Mouse (Mus musculus) heart, embryonic 14.5 days (tissue): ENCODE results near the gene Mylk2. TPM values are rescaled to one million over a fixed set of nuclear protein-coding genes. Genes with fewer than 3 reads are reported as not detected.

Experiments
- ATAC-seq: fragments of 200-750 bp; cut with Nextera tagmentation; 2 replicates; pipeline ENCODE4 v1.8.0; 2017; ENCODE audit warnings: low read depth, moderate TSS enrichment; ENCODE audit not compliant: insufficient number of reproducible peaks, insufficient read depth, low FRiP score
- H3K27ac ChIP-seq, 2 experiments: fragments of 200-500 bp in 1 of 2; fragments of 300-500 bp in 1 of 2; sonication (generic) in 1 of 2; replicated peaks in 1 of 2; 2 replicates each; pipeline ENCODE4 v1.5.1; 2012 to 2014; ENCODE audit warnings: low read depth in 2 of 2, low read length in 2 of 2, control low read depth in 1 of 2, mild to moderate bottlenecking in 1 of 2, mixed read lengths in 1 of 2; ENCODE audit not compliant: control insufficient read depth in 1 of 2, insufficient read depth in 1 of 2
- H3K27me3 ChIP-seq: fragments of 300-500 bp; sonication (generic); 2 replicates; pipeline ENCODE4 v1.6.1; 2014; ENCODE audit warnings: mild to moderate bottlenecking, low read length, control low read depth; ENCODE audit not compliant: control insufficient read depth, insufficient read depth
- H3K36me3 ChIP-seq: fragments of 300-500 bp; sonication (generic); 2 replicates; pipeline ENCODE4 v1.6.1; 2014; ENCODE audit warnings: mild to moderate bottlenecking, control low read depth, low read length, mixed read lengths; ENCODE audit not compliant: control insufficient read depth, insufficient read depth
- H3K4me1 ChIP-seq, 2 experiments: fragments of 200-500 bp in 1 of 2; fragments of 300-500 bp in 1 of 2; sonication (generic) in 1 of 2; 2 replicates each; pipeline ENCODE4 v1.6.1; 2012 to 2014; ENCODE audit warnings: low read length in 2 of 2, control low read depth in 1 of 2, mixed read lengths in 1 of 2; ENCODE audit not compliant: control insufficient read depth in 2 of 2, insufficient read depth in 2 of 2
- H3K4me2 ChIP-seq: fragments of 300-500 bp; sonication (generic); 2 replicates; pipeline ENCODE4 v1.6.1; 2014; ENCODE audit warnings: mild to moderate bottlenecking, low read length
- H3K4me3 ChIP-seq, 2 experiments: fragments of 200-500 bp in 1 of 2; fragments of 300-500 bp in 1 of 2; sonication (generic) in 1 of 2; 2 replicates each; pipeline ENCODE4 v1.5.1; 2012 to 2014; ENCODE audit warnings: low read length in 2 of 2, mild to moderate bottlenecking in 2 of 2, control low read depth in 1 of 2, low read depth in 1 of 2, moderate library complexity in 1 of 2; ENCODE audit not compliant: control insufficient read depth in 1 of 2, insufficient read depth in 1 of 2
- H3K9ac ChIP-seq: fragments of 300-500 bp; sonication (generic); 2 replicates; pipeline ENCODE4 v1.6.1; 2014; ENCODE audit warnings: mild to moderate bottlenecking, low read length
- H3K9me3 ChIP-seq: fragments of 300-500 bp; sonication (generic); 2 replicates; pipeline ENCODE4 v1.6.1; 2016; ENCODE audit warnings: low read length, control low read depth; ENCODE audit not compliant: control insufficient read depth
- WGBS: fragments of 180-500 bp; shearing (Covaris S2); extraction: QIAGEN DNeasy Blood & Tissue Kit; methylation state at CpG from one replicate; pipeline ENCODE4 v1.1.7; 2014; 5-methylcytosine and 5-hydroxymethylcytosine counted together
- polyA plus RNA-seq: library from polyadenylated mRNA; unstranded; fragments of >200 nt; fragmentation: Nextera tagmentation; extraction: Ambion mirVana; gene quantifications from 2 replicates; pipeline ENCODE4 v1.2.1, GENCODE M21; 2014

Gene Mylk2
- polyA plus RNA-seq = not detected in 2 replicates

DNA sequence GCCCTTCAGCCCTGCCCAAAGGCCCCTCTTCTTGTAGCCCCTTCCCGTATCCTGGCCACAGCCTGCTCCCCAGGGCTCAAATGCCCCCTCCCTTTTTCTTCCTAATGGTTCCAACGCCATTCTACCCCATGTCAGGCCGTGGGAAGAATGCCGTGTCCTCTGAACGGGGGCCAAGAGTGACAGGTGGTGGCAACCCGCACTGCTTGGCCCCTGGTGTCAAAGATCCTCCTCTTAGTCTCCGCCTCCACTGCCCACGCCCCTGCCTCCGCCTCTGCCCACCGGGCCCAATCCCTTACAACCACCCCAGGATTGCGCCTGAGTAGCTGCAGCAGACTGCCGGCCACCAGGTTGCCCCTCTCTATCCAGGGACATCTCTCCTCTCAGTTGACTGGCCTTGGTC, at the start of gene Mylk2:
Mylk2 (plus strand) TSS at position 322 of the 400 bp plus-strand sequence.
- no peak within 1 kb of the TSS for H3K9ac ChIP-seq
- no peak for ATAC-seq
- no peak within 1 kb of the TSS for H3K4me3 ChIP-seq
- no peaks in the 10 kb centered on the region for H3K9me3 ChIP-seq
- no peak within 1 kb of the TSS for H3K27ac ChIP-seq
- 27% methylated on average over 12 of the region's 12 CpGs for WGBS
- H3K36me3 ChIP-seq = no peaks in the 10 kb centered on the region
- H3K4me1 ChIP-seq = peaks cover 18 to 19% of the 10 kb centered on the region in 2 experiments
- peaks cover 36% of the 10 kb centered on the region for H3K27me3 ChIP-seq
- no peak within 1 kb of the TSS for H3K4me2 ChIP-seq

DNA sequence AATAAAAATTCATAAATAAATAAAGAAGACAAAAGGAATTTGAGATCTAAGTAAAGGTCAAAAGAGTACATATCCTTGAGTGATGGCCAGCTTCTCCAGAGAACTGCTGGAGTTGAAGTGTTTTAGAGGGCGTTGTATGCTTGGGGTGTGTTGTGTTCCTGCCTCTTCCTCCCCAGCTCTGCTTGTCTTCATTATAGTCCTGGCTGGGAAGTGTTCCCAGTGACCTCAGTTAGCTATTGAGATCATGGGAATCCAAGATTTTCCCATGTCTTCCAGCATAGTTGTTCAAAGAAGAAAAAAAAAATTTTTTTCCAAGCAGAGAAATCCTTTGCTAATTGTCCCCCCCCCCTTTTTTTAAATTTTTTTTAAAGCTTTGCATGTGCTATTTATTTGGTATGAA, 49.3 kb upstream of the Mylk2 start:
- Histone ChIP-seq H3K4me2 (no peak overlapping the region), H3K4me1 (no peaks in the 10 kb centered on the region), H3K27me3 (no peaks in the 10 kb centered on the region), H3K36me3 (peaks cover 71% of the 10 kb centered on the region), H3K9me3 (no peaks in the 10 kb centered on the region), H3K27ac (no peak overlapping the region), H3K4me3 (no peak overlapping the region), H3K9ac (no peak overlapping the region)
- no peak for ATAC-seq
- 80% methylated on average over 1 of the region's 1 CpGs for WGBS

DNA sequence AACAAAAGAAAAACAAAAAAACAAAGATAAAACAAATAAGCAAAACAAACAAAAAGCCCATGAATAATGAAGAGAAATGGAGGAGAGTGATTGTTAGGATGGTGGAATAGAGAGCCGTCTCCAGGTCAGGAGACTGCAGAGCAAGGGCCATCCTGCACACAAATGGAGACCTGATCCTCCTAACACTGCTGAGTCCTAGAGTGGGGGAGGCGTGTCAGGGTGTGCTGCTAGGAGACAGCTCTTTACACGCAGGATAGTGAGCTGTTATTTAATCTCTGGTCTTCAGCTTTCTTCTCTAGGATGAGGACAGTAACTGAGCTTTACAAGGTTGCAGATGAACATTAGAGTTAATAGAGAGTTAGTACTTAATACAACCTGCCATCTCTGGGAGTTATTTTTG, 48.5 kb upstream of the Mylk2 start:
- H3K27ac ChIP-seq = no peak overlapping the region
- no peak overlapping the region for H3K9ac ChIP-seq
- H3K9me3 ChIP-seq = no peaks in the 10 kb centered on the region
- H3K27me3 ChIP-seq = no peaks in the 10 kb centered on the region
- H3K4me2 ChIP-seq = no peak overlapping the region
- H3K4me3 ChIP-seq = no peak overlapping the region
- ATAC-seq = no peak
- no peaks in the 10 kb centered on the region for H3K4me1 ChIP-seq
- WGBS = 66% methylated on average over 3 of the region's 3 CpGs
- peaks cover 71% of the 10 kb centered on the region for H3K36me3 ChIP-seq

DNA sequence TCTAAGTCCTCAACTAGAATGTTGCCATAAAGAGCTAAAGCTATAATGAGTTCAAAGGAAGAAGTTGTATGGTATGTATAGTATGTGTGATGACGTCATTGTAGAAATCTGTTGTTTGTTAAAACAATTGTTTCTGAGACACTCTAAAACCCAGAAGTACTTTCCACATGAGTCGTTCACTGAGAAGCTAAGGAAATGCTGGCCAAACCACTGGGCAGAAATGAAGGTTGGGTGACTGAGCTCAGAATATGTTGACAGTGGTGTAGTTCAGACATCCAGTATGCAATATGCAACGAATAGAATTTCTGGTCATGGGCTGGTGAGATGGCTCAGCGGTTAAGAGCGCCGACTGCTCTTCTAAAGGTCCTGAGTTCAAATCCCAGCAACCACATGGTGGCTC, 47.8 kb upstream of the Mylk2 start:
- Histone ChIP-seq H3K27me3 (no peaks in the 10 kb centered on the region), H3K4me1 (no peaks in the 10 kb centered on the region), H3K4me3 (no peak overlapping the region), H3K36me3 (peaks cover 70% of the 10 kb centered on the region), H3K4me2 (no peak overlapping the region), H3K9ac (no peak overlapping the region), H3K9me3 (no peaks in the 10 kb centered on the region), H3K27ac (no peak overlapping the region)
- WGBS = 90% methylated on average over 6 of the region's 6 CpGs
- no peak for ATAC-seq

DNA sequence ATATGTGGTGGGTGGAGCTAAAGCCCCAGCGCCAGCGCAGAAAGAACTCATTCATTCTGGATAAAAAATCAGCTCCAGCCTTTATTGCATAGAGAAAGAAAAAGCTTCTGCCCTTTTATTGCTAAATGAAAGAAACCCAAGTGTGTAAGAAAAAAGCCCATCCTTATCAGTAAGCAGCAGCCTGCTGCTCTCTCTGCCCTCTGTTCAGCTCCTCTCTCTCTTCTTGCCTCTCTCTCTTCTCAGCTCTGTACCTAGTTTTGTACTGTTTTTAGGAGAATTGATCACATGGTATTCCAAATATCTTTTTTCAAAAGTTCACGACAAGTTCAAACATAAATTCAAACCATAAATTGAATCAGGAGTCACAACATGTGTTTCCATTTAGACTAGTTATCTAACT, 32.9 kb upstream of the Mylk2 start:
- ATAC-seq = no peak
- 92% methylated on average over 3 of the region's 3 CpGs for WGBS
- Histone ChIP-seq H3K27me3 (no peaks in the 10 kb centered on the region), H3K36me3 (peaks cover 96% of the 10 kb centered on the region), H3K27ac (no peak overlapping the region), H3K4me3 (no peak overlapping the region), H3K4me1 (no peaks in the 10 kb centered on the region), H3K9ac (no peak overlapping the region), H3K9me3 (no peaks in the 10 kb centered on the region), H3K4me2 (no peak overlapping the region)

DNA sequence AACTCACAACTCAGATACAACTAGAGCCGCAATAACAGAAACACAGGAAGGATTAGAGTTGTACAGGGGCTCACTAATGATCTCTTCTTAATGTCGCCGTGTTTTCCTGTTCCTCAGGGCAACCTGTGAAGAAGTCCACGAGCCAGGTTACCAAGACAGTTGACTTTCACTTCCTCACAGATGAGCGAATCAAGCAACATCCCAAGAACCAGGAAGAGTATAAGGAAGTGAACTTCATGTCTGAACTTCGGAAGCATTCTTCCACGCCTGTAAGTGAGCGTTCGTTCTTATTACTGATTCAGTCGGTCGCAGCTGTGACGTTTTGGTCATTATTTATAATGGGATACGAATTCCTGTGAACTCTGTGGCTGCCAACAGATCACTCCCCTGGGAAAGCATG, 30.3 kb upstream of the Mylk2 start:
- peaks cover 97% of the 10 kb centered on the region for H3K36me3 ChIP-seq
- H3K9ac ChIP-seq = no peak overlapping the region
- no peak overlapping the region for H3K4me3 ChIP-seq
- no peaks in the 10 kb centered on the region for H3K4me1 ChIP-seq
- H3K27me3 ChIP-seq = no peaks in the 10 kb centered on the region
- no peak overlapping the region for H3K4me2 ChIP-seq
- ATAC-seq = no peak
- no peak overlapping the region for H3K27ac ChIP-seq
- no peaks in the 10 kb centered on the region for H3K9me3 ChIP-seq
- WGBS = 95% methylated on average over 13 of the region's 13 CpGs

DNA sequence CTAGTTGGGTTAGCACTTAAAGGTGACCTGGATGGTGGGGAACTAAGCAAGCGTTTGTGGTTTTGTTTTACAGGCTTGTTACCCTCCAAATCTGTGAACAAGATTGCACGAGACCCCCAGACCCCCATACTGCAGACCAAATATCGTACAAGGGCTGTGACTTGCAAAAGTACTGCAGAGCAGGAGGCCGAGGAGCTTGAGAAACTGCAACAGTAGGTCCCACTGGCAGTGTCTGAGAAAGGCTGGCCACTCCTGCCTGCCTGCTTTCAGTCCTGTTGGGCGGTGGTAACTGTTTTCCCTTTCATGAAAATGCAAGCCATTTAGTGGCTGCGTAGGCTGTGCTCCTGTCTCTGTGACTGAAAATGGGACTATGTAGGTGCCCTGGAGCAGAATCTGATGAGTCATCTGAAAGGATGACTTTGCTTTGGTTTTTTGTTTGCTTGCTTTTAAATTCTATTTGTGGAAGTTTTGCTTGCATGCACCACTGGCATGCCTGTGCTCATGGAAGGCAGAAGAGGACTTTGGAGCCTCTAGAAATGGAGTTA, 27.0 kb upstream of the Mylk2 start:
- WGBS = 91% methylated on average over 6 of the region's 6 CpGs

DNA sequence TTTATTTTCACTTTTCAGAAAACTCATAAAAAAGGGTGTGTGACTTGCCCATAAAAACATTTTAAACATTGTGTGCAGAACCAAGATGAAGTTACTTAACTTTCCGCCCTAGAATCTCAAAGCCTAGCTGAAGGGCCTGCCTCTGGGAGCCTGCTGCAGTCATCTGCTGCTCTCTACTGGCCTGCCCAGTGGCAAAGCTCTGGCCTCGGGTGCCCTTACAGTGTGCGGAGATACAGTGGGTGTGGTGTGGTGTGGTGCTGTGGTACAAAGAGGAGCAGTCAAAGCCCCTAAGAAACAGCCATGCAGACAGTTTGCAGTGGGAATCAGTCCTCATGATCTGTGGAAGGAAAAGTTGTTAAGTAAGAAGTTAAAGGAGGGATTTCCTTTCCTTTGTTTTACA, 23.9 kb upstream of the Mylk2 start:
- Histone ChIP-seq H3K4me1 (no peaks in the 10 kb centered on the region), H3K9me3 (no peaks in the 10 kb centered on the region), H3K27ac (no peak overlapping the region), H3K27me3 (no peaks in the 10 kb centered on the region), H3K9ac (no peak overlapping the region), H3K36me3 (peaks cover 98% of the 10 kb centered on the region), H3K4me2 (no peak overlapping the region), H3K4me3 (no peak overlapping the region)
- no peak for ATAC-seq
- 85% methylated on average over 3 of the region's 3 CpGs for WGBS

More for the DNA sequence above, 27.0 kb upstream of the Mylk2 start:
- no peak overlapping the region for H3K4me2 ChIP-seq
- no peak overlapping the region for H3K4me3 ChIP-seq
- ATAC-seq = no peak
- H3K9ac ChIP-seq = no peak overlapping the region
- peaks cover 100% of the 10 kb centered on the region for H3K36me3 ChIP-seq
- H3K9me3 ChIP-seq = no peaks in the 10 kb centered on the region
- no peaks in the 10 kb centered on the region for H3K27me3 ChIP-seq
- no peak overlapping the region for H3K27ac ChIP-seq
- H3K4me1 ChIP-seq = no peaks in the 10 kb centered on the region
